Mouse (Mus musculus): ENCODE results near the gene Gucd1.

GRCm38 (mm10) chr10:75477034-75477433 lies 40.7 kb downstream of the Gucd1 start:
- TF ChIP-seq CTCF (IDR thresholded peaks at IDR 0.05; ENCODE audit: extremely low read depth, insufficient read depth, insufficient read length, insufficient replicate concordance) (no peak), POLR2A (IDR thresholded peaks at IDR 0.05; ENCODE audit: low read depth, low read length) (no peak)
